Mouse (Mus musculus) urinary bladder, adult 2 months (tissue): ENCODE results near the gene Zkscan2. TPM values are rescaled to one million over a fixed set of nuclear protein-coding genes. Genes with fewer than 3 reads are reported as not detected.

Experiments
- DNase-seq: peaks from one replicate; pipeline ENCODE4 v3.0.0; 2022; ENCODE audit warnings: low spot score
- polyA plus RNA-seq: library from polyadenylated mRNA; depleted of rRNA; stranded (reverse); fragments of >200 nt; gene quantifications from 2 replicates; pipeline ENCODE4 v1.2.3, GENCODE M21; 2012; rRNA removed

Zkscan2 gene
- polyA plus RNA-seq, 1 experiment: 0.72 TPM

DNA sequence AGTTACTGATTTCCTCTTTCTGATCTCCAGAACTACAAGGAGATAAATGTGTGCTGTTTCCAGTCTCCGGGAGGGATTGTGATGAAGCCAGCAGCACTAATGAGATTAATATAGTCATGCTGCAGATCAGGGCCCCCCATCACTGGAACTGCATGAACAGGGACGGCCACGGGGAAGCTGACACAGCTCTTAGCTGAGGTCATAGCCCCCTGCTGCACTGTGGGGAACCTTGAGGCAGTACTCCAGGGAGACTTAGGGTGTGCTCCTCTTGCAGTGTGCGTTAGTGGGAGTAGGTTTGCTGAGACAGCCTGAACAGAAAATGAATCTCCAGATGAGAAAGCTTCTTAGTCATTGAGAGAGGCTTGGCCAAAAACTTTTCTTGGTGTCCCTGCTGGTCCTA lies 69.0 kb downstream of the Zkscan2 start:
- DNase-seq: no peak

DNA sequence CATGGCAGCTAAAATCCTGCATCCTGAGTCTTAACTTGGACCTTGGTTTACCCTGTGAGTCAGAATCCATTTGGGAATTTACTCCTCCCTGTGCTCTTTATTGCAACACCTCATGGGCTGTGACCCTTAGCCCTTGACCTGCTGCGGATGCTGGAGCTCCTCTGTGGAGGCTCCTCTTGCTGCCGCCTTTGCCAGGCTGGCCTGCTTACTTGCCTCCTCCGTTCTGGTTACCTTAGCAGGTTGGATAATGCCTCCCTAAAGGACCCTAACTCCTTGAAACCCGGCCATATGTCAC lies 69.9 kb downstream of the Zkscan2 start:
- no peak for DNase-seq

DNA sequence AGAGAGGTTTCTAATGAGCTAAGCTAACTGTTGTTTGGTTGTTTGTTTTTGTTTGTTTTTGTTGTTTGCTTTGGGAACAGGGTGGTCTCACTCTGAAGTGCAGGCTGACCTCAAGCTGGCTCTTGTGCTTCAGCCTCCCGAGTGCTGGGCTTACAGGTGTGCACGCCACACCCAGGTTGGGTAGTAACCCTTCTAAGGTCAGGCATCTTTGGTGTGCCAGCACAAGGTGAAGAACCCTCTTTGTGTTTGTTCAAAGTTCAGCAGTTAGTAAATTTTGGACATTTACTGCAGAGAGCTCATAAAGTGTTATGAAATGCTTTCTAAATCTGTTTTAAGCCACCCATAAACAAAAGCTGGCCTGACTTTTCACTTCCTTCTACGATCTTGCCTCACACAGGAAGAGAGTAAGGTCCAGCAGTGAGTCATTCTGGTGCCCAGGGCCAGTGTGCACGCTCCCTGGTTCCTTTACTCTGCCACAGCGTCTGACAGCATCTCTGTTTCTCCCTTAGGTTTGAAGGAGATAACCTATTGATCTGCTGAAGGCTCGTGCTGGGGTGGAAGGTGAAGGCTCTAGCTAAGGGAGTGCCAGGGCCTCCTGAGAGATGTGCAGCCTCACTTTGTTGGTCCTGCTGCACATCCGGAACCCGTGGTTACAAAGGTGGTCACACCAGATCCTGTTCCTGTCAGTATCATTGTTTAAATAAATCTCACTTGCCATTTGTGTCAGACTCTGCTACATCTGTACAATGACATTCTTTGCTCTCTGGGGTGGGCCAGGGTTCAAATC lies 70.4 kb downstream of the Zkscan2 start:
- DNase-seq: no peak

Other genes starting within 250 kb of the Zkscan2 start
- gene Lcmt1, start 130.7 kb downstream of the Zkscan2 start, polyA plus RNA-seq: 36.6 and 38.2 TPM in 2 replicates
- 27.4 and 27.9 TPM in 2 replicates for gene Arhgap17, start 130.5 kb downstream of the Zkscan2 start, polyA plus RNA-seq
- not detected in 2 replicates for gene Aqp8, start 38.2 kb downstream of the Zkscan2 start, polyA plus RNA-seq